Mouse (Mus musculus) frontal cortex, adult 2 months (tissue): ENCODE data around the gene Mcts1. TPM values are rescaled to one million over a fixed set of nuclear protein-coding genes. Genes with fewer than 3 reads are reported as not detected.

Experiments used
- DNase-seq, 2 experiments: peaks; one replicate each; pipeline ENCODE4 v3.0.0; 2022; ENCODE audit warnings: low spot score in 1 of 2; ENCODE audit errors: extremely low spot score in 1 of 2
- polyA plus RNA-seq: library from polyadenylated mRNA; depleted of rRNA; stranded (reverse); fragments of >200 nt; gene quantifications from 2 replicates; pipeline ENCODE4 v1.2.3, GENCODE M21; 2012; rRNA removed

Gene Mcts1
- polyA plus RNA-seq, 1 experiment, result 84.2 TPM

GRCm38 (mm10) chrX:38653181-38653580, 52.8 kb downstream of the Mcts1 start:
- no peak for DNase-seq

- no peak for DNase-seq
Observed at GRCm38 (mm10) chrX:38654681-38655080, 54.3 kb downstream of the Mcts1 start.

GRCm38 (mm10) chrX:38656206-38656883, 56.0 kb downstream of the Mcts1 start:
- DNase-seq, result no peak

Other genes with a start within 250 kb of the Mcts1 start
- gene Lamp2, start 144.1 kb upstream of the Mcts1 start, polyA plus RNA-seq, result 55.5 and 62.9 TPM in 2 replicates
- 15.3 and 18.8 TPM in 2 replicates for gene Cul4b, start 24.4 kb upstream of the Mcts1 start, polyA plus RNA-seq
- 30.3 and 31.1 TPM in 2 replicates for gene C1galt1c1, start 34.5 kb downstream of the Mcts1 start, polyA plus RNA-seq
- not detected in 2 replicates for gene 6030498E09Rik, start 172.1 kb downstream of the Mcts1 start, polyA plus RNA-seq